In the genomic region with DNA sequence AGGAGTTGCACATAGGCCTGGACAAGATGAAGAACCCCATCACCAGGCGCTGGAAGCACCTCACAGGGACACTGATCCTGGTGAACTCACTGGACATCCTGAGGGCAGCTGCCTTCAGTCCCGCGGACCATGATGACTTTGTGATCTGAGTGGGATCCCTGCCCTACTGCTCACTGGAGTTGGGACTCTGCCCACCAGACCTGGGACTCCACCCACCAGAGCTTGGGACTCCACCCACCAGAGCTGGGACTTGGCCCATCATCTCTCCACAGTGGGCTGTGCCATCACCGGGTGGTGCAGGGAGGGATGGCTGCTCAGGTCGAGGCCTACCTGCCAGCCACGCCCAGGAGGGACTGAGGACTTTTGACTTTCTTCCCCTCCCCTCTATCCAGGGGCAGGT, we compare ENCODE assay signal across 20 mouse cellular contexts.
DNase-seq lines count a peak whose midpoint lies in the region; ATAC-seq and TF ChIP-seq lines count a peak whose summit lies in the region.
"Had no signal": no experiment of that assay in that cellular context is flagged by ENCODE, and none has a peak within 500 bp of the region (broad histone marks: within the 10 kb centered on the region; RNA-seq: fewer than 3 reads in every experiment).

No protein-coding gene starts in this region.

- no peak overlapping the region for H3K4me2 ChIP-seq in kidney, embryonic 15.5 days
- no peak overlapping the region for H3K4me2 ChIP-seq in kidney, postnatal 0 days (ENCODE audit: low read length)
- H3K4me2 ChIP-seq in forebrain, embryonic 15.5 days (replicated peaks) = no peak overlapping the region
- H3K4me2 ChIP-seq: forebrain, embryonic 13.5 days; heart, embryonic 11.5 days; hindbrain, embryonic 13.5 days had no signal

- no peak overlapping the region for H3K9ac ChIP-seq in kidney, embryonic 15.5 days
- no peak overlapping the region for H3K9ac ChIP-seq in kidney, postnatal 0 days (ENCODE audit: low read depth, low read length)
- H3K9ac ChIP-seq in forebrain, embryonic 15.5 days (replicated peaks) = no peak overlapping the region
- H3K9ac ChIP-seq: forebrain, embryonic 13.5 days; forebrain, postnatal 0 days; hindbrain, embryonic 13.5 days had no signal

- WGBS in kidney, embryonic 15.5 days = 85% methylated on average over 6 of the region's 6 CpGs
- 85% methylated on average over 6 of the region's 6 CpGs for WGBS in kidney, postnatal 0 days
- WGBS in forebrain, embryonic 15.5 days = 95% methylated on average over 6 of the region's 6 CpGs

- H3K4me3 ChIP-seq in kidney, embryonic 15.5 days (replicated peaks) = no peak overlapping the region
- H3K4me3 ChIP-seq in kidney, postnatal 0 days (replicated peaks; ENCODE audit: low read depth, low read length) = no peak overlapping the region
- H3K4me3 ChIP-seq in forebrain, embryonic 15.5 days = no peak overlapping the region
- H3K4me3 ChIP-seq: forebrain, embryonic 10.5 days; forebrain, embryonic 13.5 days; gastrocnemius, adult 2 months; hindbrain, embryonic 13.5 days had no signal

- no peak overlapping the region for H3K27ac ChIP-seq in kidney, embryonic 15.5 days
- peak overlapping the region; percentile 25; the same call in 1 of the 2 replicates for H3K27ac ChIP-seq in kidney, postnatal 0 days
- H3K27ac ChIP-seq in forebrain, embryonic 15.5 days (replicated peaks) = no peak overlapping the region
- H3K27ac ChIP-seq: forebrain, embryonic 10.5 days; forebrain, embryonic 13.5 days; gastrocnemius, adult 2 months; hindbrain, embryonic 13.5 days had no signal

- H3K27me3 ChIP-seq in kidney, embryonic 15.5 days = no peaks in the 10 kb centered on the region
- H3K27me3 ChIP-seq in kidney, postnatal 0 days (ENCODE audit: insufficient read depth, low read length) = no peaks in the 10 kb centered on the region
- no peaks in the 10 kb centered on the region for H3K27me3 ChIP-seq in forebrain, embryonic 15.5 days
- H3K27me3 ChIP-seq: CH12.LX; forebrain, embryonic 13.5 days; hindbrain, embryonic 13.5 days had no signal

- DNase-seq in kidney, adult 11 months = peak; percentile 34
- no peak for DNase-seq in kidney, postnatal 0 days (ENCODE audit: low spot score)
- no peak for DNase-seq in kidney, postnatal 36 days
- DNase-seq in R1 (ENCODE audit: low read depth, low spot score) = peak; percentile 49
- DNase-seq: B cell, adult 2 months; cerebellum, adult 18-20 months; cerebellum, adult 9-10 months; cerebellum, postnatal 14 days; forebrain, postnatal 0 days; gastrocnemius, adult 2 months; gastrocnemius, postnatal 14 days; heart, adult 11 months had no signal

- H3K9me3 ChIP-seq in kidney, embryonic 15.5 days (replicated peaks) = no peaks in the 10 kb centered on the region
- no peaks in the 10 kb centered on the region for H3K9me3 ChIP-seq in kidney, postnatal 0 days (replicated peaks; ENCODE audit: low read length)
- H3K9me3 ChIP-seq in forebrain, embryonic 15.5 days = no peaks in the 10 kb centered on the region
- H3K9me3 ChIP-seq: forebrain, embryonic 10.5 days; forebrain, embryonic 13.5 days; hindbrain, embryonic 13.5 days had no signal

- peaks cover 4% of the 10 kb centered on the region; the same call in 1 of the 2 replicates for H3K4me1 ChIP-seq in kidney, embryonic 15.5 days
- H3K4me1 ChIP-seq in kidney, postnatal 0 days (replicated peaks; ENCODE audit: insufficient read depth, low read length) = no peaks in the 10 kb centered on the region
- H3K4me1 ChIP-seq in forebrain, embryonic 15.5 days = no peaks in the 10 kb centered on the region
- H3K4me1 ChIP-seq: forebrain, embryonic 10.5 days had no signal

- TF ChIP-seq CTCF in kidney, postnatal 0 days (IDR thresholded peaks at IDR 0.05; ENCODE audit: low read depth) = no peak

- ATAC-seq in kidney, embryonic 15.5 days (replicated peaks; ENCODE audit: low FRiP score) = no peak
- 0 out of 2 replicates have a peak, but pooled peaks have one; percentile 18 for ATAC-seq in kidney, postnatal 0 days (replicated peaks; ENCODE audit: low FRiP score, low read depth)
- ATAC-seq in forebrain, embryonic 15.5 days (replicated peaks) = no peak
- ATAC-seq: forebrain, embryonic 13.5 days; forebrain, postnatal 0 days; hindbrain, embryonic 16.5 days had no signal

- H3K36me3 ChIP-seq in kidney, embryonic 15.5 days = peaks cover 63% of the 10 kb centered on the region
- 0 out of 2 replicates have a peak, but pooled peaks cover 17% of the 10 kb centered on the region for H3K36me3 ChIP-seq in kidney, postnatal 0 days (ENCODE audit: insufficient read depth, low read length)
- H3K36me3 ChIP-seq in forebrain, embryonic 15.5 days = 0 out of 2 replicates have a peak, but pooled peaks cover 4% of the 10 kb centered on the region

Comparison
In these comparisons a context has a peak if more than half of its experiments do, and no peak if none do; other contexts are left out.
1. DNase-seq: peak in kidney, adult 11 months (single experiment) and R1 (single experiment); none in kidney, postnatal 0 days (single experiment) and kidney, postnatal 36 days (0 of 2).